Mouse (Mus musculus) layer of hippocampus, adult 9-10 months (tissue): ENCODE data around the gene Gse1.

Source experiments
- DNase-seq: peaks from one replicate; pipeline ENCODE4 v3.0.0; 2022; ENCODE audit warnings: low spot score

Gse1 gene

GRCm38 (mm10) chr8:120425199-120425941 lies 197.1 kb downstream of the Gse1 start:
- DNase-seq: no peak

- no peak for DNase-seq
Measured at GRCm38 (mm10) chr8:120426105-120426504, 197.8 kb downstream of the Gse1 start.

DNA sequence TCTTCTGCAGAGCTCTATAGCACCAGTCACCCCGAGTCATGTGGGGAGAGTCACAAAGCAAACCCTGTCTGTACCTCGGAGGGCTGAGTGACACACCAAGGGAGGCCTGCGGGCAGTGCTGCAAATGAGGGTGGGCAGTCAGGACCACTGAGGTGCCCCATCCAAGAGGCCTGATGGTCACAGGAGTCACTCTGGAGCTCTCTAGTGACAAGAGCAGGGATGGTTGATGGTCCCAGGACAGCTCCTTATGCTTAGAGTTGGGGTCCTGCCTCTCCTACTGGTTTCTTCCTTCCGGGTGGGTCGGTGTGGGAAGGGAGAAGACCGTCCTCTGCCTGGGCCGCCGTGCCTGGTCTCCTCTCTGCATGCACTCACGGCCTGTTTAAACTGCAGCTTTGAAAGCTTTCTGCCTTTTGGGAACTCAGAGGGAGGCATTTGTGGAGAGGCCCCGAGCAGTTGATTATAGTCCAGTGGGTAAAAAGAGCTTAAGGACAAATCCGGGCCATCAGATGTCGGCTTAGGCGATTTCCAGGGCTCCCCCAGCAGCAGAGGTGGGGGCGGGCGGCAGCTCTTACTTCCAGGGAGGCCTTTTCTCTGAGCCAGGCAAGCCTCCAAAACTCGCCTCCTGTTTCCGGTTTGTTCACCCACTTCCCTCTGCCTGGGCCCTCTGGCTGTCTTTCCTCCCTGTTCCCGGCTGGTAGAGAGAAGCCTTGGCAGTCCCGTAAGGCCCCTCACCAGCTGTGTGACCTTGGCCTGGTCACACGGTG lies 198.5 kb downstream of the Gse1 start:
- peak; percentile 64 for DNase-seq

DNA sequence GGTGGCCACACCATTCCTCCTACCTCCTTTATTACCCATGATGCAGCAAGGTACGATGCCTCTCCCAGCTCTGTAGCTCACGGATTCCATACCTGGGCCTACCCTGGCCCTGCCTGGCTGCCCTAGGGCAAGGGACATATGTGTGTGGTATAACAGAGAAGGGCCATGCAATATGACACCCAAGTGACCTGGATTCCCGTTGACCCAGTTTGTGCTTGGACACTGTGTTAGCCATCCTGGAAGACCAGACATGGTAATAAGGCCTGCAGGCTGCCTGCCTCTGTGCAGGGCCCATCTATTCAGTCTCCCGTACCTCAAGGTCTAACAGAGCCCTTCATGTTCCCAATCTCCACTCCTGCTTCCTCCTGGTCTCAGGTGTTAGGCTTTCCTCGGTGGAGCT lies 200.2 kb downstream of the Gse1 start:
- no peak for DNase-seq

DNA sequence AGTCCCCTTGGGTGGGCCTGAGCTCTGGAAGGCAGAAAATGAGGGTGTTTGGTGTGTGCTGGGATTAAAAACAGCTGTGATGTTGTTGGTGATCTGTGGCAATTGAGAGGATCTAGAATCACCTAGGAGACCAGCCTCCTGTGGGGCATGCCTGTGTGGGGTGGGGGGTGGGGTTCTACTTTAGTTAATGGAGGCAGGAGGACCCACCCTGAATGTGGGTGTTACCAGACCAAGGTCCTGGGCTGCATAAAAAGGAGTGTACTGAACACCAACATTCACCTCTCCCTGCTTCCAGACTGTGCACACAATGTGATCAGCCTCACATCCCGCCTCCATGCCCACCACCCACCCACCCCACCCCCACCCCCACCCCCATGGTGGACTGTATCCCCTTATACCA lies 200.9 kb downstream of the Gse1 start:
- DNase-seq: no peak

DNA sequence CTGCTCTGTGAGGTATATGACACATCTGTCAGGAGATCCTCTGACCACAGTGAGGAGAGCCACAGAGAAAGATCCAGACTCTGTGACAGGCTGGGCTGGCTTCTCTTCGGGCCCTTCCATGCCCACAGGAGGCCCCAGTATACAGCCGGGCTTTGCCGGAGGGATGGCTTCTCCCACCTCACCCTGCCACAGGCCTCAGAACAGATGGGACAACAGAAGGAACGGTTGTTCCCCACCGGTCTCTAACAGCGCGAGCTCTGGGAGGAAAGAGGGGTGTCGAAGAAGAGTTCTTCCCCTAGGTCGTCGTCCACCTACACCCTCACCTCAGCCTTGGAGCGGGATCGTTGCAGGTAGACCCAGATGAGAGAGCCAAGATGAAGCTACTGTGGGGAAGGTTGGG lies 202.8 kb downstream of the Gse1 start:
- no peak for DNase-seq

- DNase-seq: no peak
Measured at GRCm38 (mm10) chr8:120432438-120432837, 204.2 kb downstream of the Gse1 start.

- no peak for DNase-seq
Measured at GRCm38 (mm10) chr8:120433143-120433542, 204.9 kb downstream of the Gse1 start.

GRCm38 (mm10) chr8:120433734-120434133 lies 205.5 kb downstream of the Gse1 start:
- no peak for DNase-seq

DNA sequence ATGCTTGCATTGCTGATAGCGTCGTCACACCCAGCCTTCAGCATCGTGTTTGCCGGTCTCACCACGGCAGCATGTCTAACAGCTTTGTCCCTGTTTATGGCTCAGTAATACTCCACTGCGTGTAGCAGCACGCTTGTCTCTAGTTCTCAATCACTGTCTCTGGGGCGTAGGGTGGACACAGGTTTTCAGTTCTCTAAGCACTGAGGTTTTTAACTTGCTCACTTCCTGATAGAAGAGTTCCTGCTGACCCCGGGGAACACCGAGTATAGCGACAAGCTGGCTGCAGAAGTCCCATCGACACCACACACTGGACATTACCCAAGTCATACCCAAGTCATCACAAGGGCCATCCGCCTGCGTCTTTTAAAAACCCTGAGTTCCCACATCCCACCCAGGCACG lies 207.5 kb downstream of the Gse1 start:
- no peak for DNase-seq

- no peak for DNase-seq
Measured at GRCm38 (mm10) chr8:120436491-120437030, 208.3 kb downstream of the Gse1 start.

DNA sequence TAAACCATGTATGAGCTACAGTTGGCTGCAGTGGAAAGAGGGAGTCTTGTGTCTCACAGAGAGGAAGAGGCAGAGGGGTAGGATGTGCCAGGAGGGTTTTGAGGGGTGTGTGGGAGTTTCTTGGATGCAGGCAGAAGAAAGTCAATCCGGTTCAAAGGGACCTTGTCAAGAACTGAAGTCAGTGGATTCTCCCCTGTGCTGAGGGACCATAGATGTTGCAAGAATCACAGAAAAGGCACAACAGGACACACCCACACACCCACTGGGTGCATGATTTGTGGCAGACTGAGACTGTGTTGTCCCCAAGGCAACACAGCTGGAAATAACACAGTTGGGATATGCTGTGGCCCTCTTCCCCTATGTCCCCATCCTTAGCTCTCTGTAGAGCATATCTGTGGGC lies 209.0 kb downstream of the Gse1 start:
- no peak for DNase-seq

- DNase-seq: no peak
Measured at GRCm38 (mm10) chr8:120437666-120438395, 209.6 kb downstream of the Gse1 start.

- DNase-seq: peak; percentile 24
Measured at GRCm38 (mm10) chr8:120439309-120439708, 211.1 kb downstream of the Gse1 start.

- no peak for DNase-seq
Measured at GRCm38 (mm10) chr8:120440739-120441138, 212.5 kb downstream of the Gse1 start.

- DNase-seq: no peak
Measured at GRCm38 (mm10) chr8:120441637-120442036, 213.4 kb downstream of the Gse1 start.

DNA sequence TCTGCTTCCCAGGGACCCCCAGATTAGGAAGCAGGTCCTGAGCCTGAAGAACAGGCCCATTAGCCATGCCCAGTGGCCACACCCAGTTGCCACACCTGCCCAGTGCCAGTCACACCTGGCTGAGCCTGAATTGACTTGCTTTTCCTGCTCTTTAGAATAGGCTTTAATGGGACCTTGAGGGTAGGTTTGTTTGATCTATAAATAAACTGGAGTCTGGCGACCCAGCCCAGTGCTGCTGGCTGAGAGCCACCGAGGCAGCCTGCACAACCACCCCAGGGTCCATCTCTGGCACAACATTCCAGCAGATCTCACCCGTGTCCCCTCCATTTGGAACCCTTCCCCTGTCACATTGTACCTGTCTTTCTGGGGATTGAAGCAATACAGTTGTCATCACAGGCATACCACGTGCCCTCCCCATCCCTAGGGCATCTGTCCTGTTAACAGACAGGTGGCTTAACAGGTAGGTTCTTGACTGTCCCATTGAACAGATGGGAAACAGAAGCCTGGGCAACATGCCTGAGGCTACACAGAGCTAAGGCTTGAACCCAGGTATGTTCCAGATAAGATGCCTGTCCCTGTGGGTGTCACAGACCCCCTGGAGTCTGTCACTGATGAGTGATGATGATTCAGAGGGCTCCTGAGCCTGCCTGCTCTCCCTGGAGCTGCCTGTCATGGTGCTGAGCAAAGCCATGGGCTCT lies 214.2 kb downstream of the Gse1 start:
- no peak for DNase-seq

- no peak for DNase-seq
Measured at GRCm38 (mm10) chr8:120445249-120445648, 217.0 kb downstream of the Gse1 start.

GRCm38 (mm10) chr8:120448131-120448530 lies 219.9 kb downstream of the Gse1 start:
- no peak for DNase-seq

GRCm38 (mm10) chr8:120449139-120449538 lies 220.9 kb downstream of the Gse1 start:
- no peak for DNase-seq

- DNase-seq: peak; percentile 63
Measured at GRCm38 (mm10) chr8:120449608-120450031, 221.4 kb downstream of the Gse1 start.

- DNase-seq: no peak
Measured at GRCm38 (mm10) chr8:120452111-120452510, 223.9 kb downstream of the Gse1 start.
